Mouse (Mus musculus) forebrain, embryonic 11.5 days (tissue): ENCODE data around the gene Bcas3. TPM values are rescaled to one million over a fixed set of nuclear protein-coding genes. Genes with fewer than 3 reads are reported as not detected.

ENCODE experiments used
- ATAC-seq: fragments of 200-750 bp; cut with Nextera tagmentation; replicated peaks from 2 replicates; pipeline ENCODE4 v1.8.0; 2017; ENCODE audit warnings: moderate TSS enrichment; ENCODE audit not compliant: low FRiP score
- DNase-seq: peaks from one replicate; pipeline ENCODE4 v3.0.0-alpha.2; 2017; ENCODE audit warnings: low spot score
- H3K27ac ChIP-seq: fragments of 300-500 bp; sonication (generic); 2 replicates; pipeline ENCODE4 v1.5.1; 2014; ENCODE audit warnings: low read depth, low read length
- H3K27me3 ChIP-seq: fragments of 300-500 bp; sonication (generic); 2 replicates; pipeline ENCODE4 v1.6.1; 2014; ENCODE audit warnings: mild to moderate bottlenecking, low read length, mixed read lengths; ENCODE audit not compliant: control insufficient read depth, insufficient read depth
- H3K36me3 ChIP-seq: fragments of 300-500 bp; sonication (generic); 2 replicates; pipeline ENCODE4 v1.6.1; 2014; ENCODE audit warnings: mild to moderate bottlenecking, low read length, moderate library complexity, mixed read lengths; ENCODE audit not compliant: control insufficient read depth, insufficient read depth
- H3K4me1 ChIP-seq: fragments of 300-500 bp; sonication (generic); replicated peaks from 2 replicates; pipeline ENCODE4 v1.6.1; 2014; ENCODE audit warnings: low read length, mixed read lengths; ENCODE audit not compliant: control insufficient read depth, insufficient read depth
- H3K4me2 ChIP-seq: fragments of 300-500 bp; sonication (generic); 2 replicates; pipeline ENCODE4 v1.6.1; 2014; ENCODE audit warnings: low read depth, mild to moderate bottlenecking, low read length, moderate library complexity, mixed read lengths; ENCODE audit not compliant: severe bottlenecking
- H3K4me3 ChIP-seq: fragments of 300-500 bp; sonication (generic); 2 replicates; pipeline ENCODE4 v1.5.1; 2014; ENCODE audit warnings: low read depth, low read length
- H3K9ac ChIP-seq: fragments of 300-500 bp; sonication (generic); 2 replicates; pipeline ENCODE4 v1.6.1; 2014; ENCODE audit warnings: low read length
- H3K9me3 ChIP-seq: fragments of 300-500 bp; sonication (generic); 2 replicates; pipeline ENCODE4 v1.6.1; 2016; ENCODE audit warnings: low read length, mixed read lengths; ENCODE audit not compliant: control insufficient read depth
- WGBS: fragments of 180-500 bp; shearing (Covaris S2); extraction: QIAGEN DNeasy Blood & Tissue Kit; methylation state at CpG from one replicate; pipeline ENCODE4 v1.1.7; 2014; 5-methylcytosine and 5-hydroxymethylcytosine counted together
- polyA plus RNA-seq: library from polyadenylated mRNA; unstranded; fragments of >200 nt; fragmentation: Nextera tagmentation; extraction: Ambion mirVana; gene quantifications from 2 replicates; pipeline ENCODE4 v1.2.1, GENCODE M21; 2014

Bcas3 gene
- polyA plus RNA-seq, 1 experiment from 2014 or later = 17.9 TPM

- peaks cover 43% of the 10 kb centered on the region for H3K27me3 ChIP-seq
- no peak overlapping the region for H3K9ac ChIP-seq
- H3K4me2 ChIP-seq = no peak overlapping the region
- no peak overlapping the region for H3K27ac ChIP-seq
- no peak for DNase-seq
- no peak overlapping the region for H3K4me3 ChIP-seq
- no peaks in the 10 kb centered on the region for H3K9me3 ChIP-seq
- no peaks in the 10 kb centered on the region for H3K36me3 ChIP-seq
- H3K4me1 ChIP-seq = peaks cover 12% of the 10 kb centered on the region
- WGBS = 44% methylated on average over 9 of the region's 9 CpGs
- no peak for ATAC-seq
Measured at GRCm38 (mm10) chr11:85737227-85737626, 384.3 kb downstream of the Bcas3 start.

DNA sequence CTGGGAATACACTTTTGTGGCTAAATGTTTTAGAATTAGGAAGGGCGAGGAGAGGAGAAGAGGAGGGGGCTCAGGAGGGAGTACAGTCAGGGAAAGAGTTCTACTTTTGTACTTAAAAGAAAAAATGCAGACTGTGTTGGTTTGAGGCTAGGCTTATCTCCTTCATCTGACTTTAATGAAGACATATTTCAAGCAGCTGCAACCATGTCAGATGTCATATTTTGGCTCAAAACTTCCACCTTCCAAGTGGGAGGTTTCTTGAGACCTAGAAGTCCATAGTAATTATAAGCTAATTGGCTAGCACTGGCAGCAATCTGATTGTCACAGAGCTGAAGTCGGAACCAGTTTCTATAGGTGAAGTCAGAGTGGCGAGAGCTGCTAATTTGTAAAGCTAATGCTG, 384.9 kb downstream of the Bcas3 start:
- WGBS = 18% methylated on average over 3 of the region's 3 CpGs
- H3K27ac ChIP-seq = no peak overlapping the region
- DNase-seq = no peak
- no peaks in the 10 kb centered on the region for H3K9me3 ChIP-seq
- peaks cover 44% of the 10 kb centered on the region for H3K27me3 ChIP-seq
- H3K4me2 ChIP-seq = no peak overlapping the region
- ATAC-seq = no peak
- no peaks in the 10 kb centered on the region for H3K36me3 ChIP-seq
- no peak overlapping the region for H3K9ac ChIP-seq
- H3K4me1 ChIP-seq = peaks cover 12% of the 10 kb centered on the region
- no peak overlapping the region for H3K4me3 ChIP-seq

- H3K4me2 ChIP-seq = no peak overlapping the region
- no peak overlapping the region for H3K4me3 ChIP-seq
- H3K4me1 ChIP-seq = peaks cover 12% of the 10 kb centered on the region
- H3K36me3 ChIP-seq = no peaks in the 10 kb centered on the region
- H3K9me3 ChIP-seq = no peaks in the 10 kb centered on the region
- no peak overlapping the region for H3K27ac ChIP-seq
- 20% methylated on average over 5 of the region's 5 CpGs for WGBS
- no peak overlapping the region for H3K9ac ChIP-seq
- ATAC-seq (no peak), DNase-seq (no peak)
- peaks cover 41% of the 10 kb centered on the region for H3K27me3 ChIP-seq
Measured at GRCm38 (mm10) chr11:85738585-85738984, 385.6 kb downstream of the Bcas3 start.

DNA sequence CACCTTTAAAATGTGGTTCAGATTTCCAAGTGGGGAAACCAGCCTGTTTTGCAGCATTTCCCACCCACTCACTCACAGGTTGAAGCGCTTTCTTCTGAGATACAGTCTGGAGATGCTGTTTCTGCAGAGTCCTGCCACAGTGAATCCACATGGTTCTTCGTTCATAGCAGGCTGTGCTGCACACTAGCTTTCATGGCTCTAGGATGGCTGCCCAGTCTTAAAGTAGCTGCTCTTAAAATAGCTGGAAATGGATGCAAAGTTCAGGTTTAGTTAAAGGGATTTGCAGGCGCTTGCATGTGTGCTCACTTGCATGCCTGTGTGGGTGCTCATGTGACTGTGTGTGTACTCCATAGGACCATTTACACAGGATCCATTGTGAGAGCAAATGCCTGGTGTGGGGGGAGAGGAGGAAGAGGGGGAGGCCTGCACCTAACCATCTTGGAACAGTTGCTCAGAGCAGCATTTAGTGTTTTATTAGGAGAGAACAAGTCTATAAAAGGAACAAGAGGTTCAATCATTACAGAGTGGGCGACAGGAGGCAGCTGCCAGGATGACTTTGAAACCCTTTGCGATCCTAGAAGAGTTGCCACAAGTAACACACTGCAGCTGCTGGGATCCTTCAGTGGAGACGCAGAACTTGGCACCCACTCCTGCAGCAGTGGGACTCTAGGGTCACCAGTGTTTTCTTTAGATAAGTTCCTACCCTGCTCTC, 386.5 kb downstream of the Bcas3 start:
- peaks cover 41% of the 10 kb centered on the region for H3K27me3 ChIP-seq
- peaks cover 10% of the 10 kb centered on the region for H3K4me1 ChIP-seq
- no peak overlapping the region for H3K4me3 ChIP-seq
- 47% methylated on average over 6 of the region's 6 CpGs for whole genome bisulfite sequencing
- no peaks in the 10 kb centered on the region for H3K36me3 ChIP-seq
- H3K9me3 ChIP-seq = no peaks in the 10 kb centered on the region
- no peak overlapping the region for H3K27ac ChIP-seq
- H3K4me2 ChIP-seq = no peak overlapping the region
- no peak overlapping the region for H3K9ac ChIP-seq
- no peak for ATAC-seq
- no peak for DNase-seq

DNA sequence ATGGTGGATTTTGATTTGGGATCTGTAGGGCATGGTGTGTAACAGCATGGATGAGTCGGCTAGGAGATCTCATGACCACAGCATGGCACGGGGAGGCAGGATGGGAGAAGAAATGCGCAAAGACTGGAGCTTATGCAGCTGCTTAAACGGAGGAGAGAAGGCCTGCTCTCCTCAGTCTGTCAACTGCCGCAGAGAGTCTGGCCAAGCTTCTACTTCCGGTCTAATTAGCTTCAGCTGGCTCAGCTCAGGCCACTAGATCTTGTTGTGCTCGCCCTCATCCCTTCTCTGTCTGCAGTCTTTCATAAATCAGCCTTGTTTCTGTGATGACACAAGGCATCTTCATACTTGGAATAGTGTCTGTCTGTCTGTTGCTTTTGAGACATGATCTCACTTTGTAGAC, 393.4 kb downstream of the Bcas3 start:
- ATAC-seq = no peak
- 79% methylated on average over 7 of the region's 7 CpGs for WGBS
- DNase-seq = no peak
- Histone ChIP-seq H3K27me3 (peaks cover 4% of the 10 kb centered on the region; the same call in 1 of the 2 replicates), H3K9ac (no peak overlapping the region), H3K4me2 (no peak overlapping the region), H3K9me3 (no peaks in the 10 kb centered on the region), H3K36me3 (no peaks in the 10 kb centered on the region), H3K27ac (no peak overlapping the region), H3K4me1 (no peaks in the 10 kb centered on the region), H3K4me3 (no peak overlapping the region)

DNA sequence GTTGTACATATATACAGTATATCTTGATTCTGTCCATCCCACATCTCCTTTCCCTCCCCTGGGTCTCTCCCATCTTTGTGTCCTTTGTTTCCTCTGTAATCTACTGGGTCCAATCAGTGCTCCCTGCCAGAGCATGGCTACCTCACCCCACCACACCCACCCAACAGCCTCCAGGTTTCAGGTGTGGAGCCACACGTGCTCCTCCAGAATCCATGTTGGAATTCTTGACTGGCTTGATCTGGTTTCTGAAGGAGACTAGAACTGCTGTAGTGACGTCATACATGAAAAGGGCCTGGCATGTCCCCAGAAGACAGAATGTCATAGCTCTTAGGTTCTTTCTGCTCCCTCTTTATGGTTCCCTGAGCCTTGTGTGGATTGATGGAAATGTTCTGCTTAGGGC, 395.9 kb downstream of the Bcas3 start:
- no peak overlapping the region for H3K27ac ChIP-seq
- no peak overlapping the region for H3K4me2 ChIP-seq
- no peaks in the 10 kb centered on the region for H3K9me3 ChIP-seq
- H3K36me3 ChIP-seq = no peaks in the 10 kb centered on the region
- ATAC-seq (no peak), DNase-seq (no peak)
- H3K4me1 ChIP-seq = no peaks in the 10 kb centered on the region
- no peaks in the 10 kb centered on the region for H3K27me3 ChIP-seq
- no peak overlapping the region for H3K4me3 ChIP-seq
- 90% methylated on average over 2 of the region's 2 CpGs for WGBS
- no peak overlapping the region for H3K9ac ChIP-seq

DNA sequence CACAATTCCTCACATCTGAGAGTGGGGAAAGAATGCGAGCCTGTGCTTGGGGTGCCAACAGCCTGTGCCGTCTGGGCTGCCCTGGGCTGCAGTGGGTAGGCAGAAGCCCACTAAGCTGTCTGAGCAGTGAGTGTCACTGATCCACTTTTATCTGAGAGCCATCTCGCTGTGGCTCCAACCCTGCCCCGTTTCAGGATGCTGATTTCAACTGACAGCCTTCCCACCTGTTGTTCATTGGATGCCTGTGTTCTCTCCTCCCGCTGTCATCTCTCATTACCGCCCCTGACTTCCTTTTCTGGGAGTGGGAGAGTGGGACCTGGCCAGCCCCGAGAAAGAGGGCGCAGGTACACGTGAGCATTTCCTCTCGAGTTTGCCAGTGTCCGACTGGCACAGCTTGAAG, 398.2 kb downstream of the Bcas3 start:
- DNase-seq = no peak
- Histone ChIP-seq H3K27me3 (no peaks in the 10 kb centered on the region), H3K27ac (no peak overlapping the region), H3K9ac (no peak overlapping the region), H3K4me3 (no peak overlapping the region), H3K36me3 (no peaks in the 10 kb centered on the region), H3K4me2 (no peak overlapping the region), H3K9me3 (no peaks in the 10 kb centered on the region), H3K4me1 (no peaks in the 10 kb centered on the region)
- WGBS = 61% methylated on average over 11 of the region's 11 CpGs
- ATAC-seq = no peak

DNA sequence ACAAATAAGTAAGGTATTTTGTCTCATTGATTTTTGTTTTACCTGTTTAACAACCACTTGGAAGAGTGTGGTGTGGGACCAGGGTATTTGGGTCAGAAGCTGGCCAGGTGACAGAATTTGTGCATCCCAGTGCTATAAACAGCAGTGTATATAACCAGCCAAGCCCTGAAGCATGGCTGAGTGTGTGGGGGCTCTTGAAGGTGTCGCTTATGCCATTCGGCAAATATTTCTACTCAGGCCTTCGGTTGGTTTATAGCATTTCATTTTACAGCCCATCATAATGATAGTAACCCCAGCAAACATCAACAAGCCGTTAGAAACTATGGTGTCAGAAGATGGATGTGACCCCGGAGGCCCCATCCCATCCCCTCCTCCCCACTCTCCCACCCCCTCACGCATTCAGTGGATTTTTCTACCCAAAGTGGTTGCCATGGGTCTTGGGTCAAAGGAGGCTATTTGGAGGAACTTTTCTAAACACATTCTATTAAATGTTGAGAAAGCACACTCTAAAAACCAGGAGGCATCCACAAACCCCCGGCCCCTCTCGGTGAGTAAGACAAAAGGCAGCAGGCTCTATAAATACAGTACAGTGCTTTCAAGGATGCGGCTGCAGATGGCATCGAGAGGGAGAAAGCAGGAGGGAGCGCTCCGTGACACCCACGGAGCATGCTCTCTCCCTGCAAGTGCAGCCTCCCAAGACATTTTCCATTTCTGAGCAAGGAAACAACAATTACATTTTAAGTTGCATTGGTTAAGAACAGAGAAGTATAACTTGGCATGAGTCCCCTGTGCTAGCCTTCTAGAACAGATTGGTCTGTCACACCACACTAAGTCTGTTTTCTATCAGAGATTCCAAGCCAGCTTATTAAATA, 401.9 kb downstream of the Bcas3 start:
- H3K9ac ChIP-seq = no peak overlapping the region
- DNase-seq = no peak
- no peaks in the 10 kb centered on the region for H3K36me3 ChIP-seq
- ATAC-seq = no peak
- H3K4me1 ChIP-seq = peaks cover under 1% of the 10 kb centered on the region; the same call in 1 of the 2 replicates
- H3K27ac ChIP-seq = no peak overlapping the region
- no peak overlapping the region for H3K4me2 ChIP-seq
- H3K4me3 ChIP-seq = no peak overlapping the region
- 86% methylated on average over 13 of the region's 13 CpGs for WGBS
- no peaks in the 10 kb centered on the region for H3K9me3 ChIP-seq
- H3K27me3 ChIP-seq = no peaks in the 10 kb centered on the region
